Mouse (Mus musculus): ENCODE results near the gene Pim3.
A peak's percentile ranks its signal among the peaks of the same experiment; 100 is the strongest.

DNA sequence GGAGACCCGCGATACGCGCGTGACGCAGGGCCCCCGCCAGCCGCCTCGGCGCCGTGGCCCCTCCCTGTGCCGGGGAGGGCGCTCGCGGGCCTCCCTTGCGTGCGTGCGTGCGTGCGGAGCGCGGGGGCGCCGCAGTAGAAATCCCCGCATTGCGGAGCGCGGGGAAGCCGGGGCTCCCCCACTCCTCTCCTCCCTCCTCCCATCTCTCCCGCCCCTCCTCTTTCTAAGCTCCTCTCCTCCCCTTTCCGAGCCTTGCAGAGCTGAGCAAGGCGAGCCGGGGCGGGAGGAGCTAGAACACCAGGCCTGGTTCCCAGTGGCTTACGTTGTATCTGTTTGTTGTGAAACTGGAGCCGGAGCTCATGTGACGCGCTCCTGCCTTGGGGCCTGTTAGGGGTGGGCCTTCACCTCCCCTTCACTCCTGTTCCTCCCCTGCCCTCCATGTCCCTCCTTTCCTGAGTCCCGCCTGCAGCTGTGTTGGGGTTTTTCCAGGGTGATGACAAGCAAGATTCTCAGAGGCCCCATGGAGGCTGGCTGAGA, 1.8 kb downstream of the Pim3 start:
- TF ChIP-seq POLR2A (IDR thresholded peaks at IDR 0.05; ENCODE audit: low read depth, low read length) (peak; percentile 51), CTCF (conservative IDR thresholded peaks at IDR 0.05; ENCODE audit: insufficient read depth, insufficient read length, low read depth, low read length) (no peak)
